Mouse (Mus musculus) CH12.LX (cell line): ENCODE measurements at regions not wholly inside any gene's neighbourhood (a gene's known extent, or its start where the extent isn't known, plus 50 kb on each side); places are given as distances from the start of the nearest gene placed in this dataset.

Experiments used
- DNase-seq: peaks from one replicate; pipeline ENCODE4 v3.0.0-alpha.2; 2013; ENCODE audit errors: extremely low read depth
- H3K27ac ChIP-seq: 2 replicates; pipeline ENCODE4 v1.5.1; 2012; ENCODE audit warnings: low read depth, mild to moderate bottlenecking, control low read depth, moderate library complexity; ENCODE audit not compliant: insufficient read depth
- H3K27me3 ChIP-seq: replicated peaks from 2 replicates; pipeline ENCODE3; 2012; ENCODE audit warnings: inconsistent platforms
- H3K36me3 ChIP-seq, 2 experiments: replicated peaks in 1 of 2; 2 replicates each; pipeline versions ENCODE3 to v1.6.1; 2012; ENCODE audit warnings: inconsistent platforms in 1 of 2, low read length in 1 of 2, mild to moderate bottlenecking in 1 of 2, mixed read lengths in 1 of 2, moderate library complexity in 1 of 2; ENCODE audit not compliant: control insufficient read depth in 1 of 2, insufficient read depth in 1 of 2
- H3K4me1 ChIP-seq, 2 experiments: 2 replicates each; pipeline ENCODE4 v1.6.1; 2012; ENCODE audit warnings: inconsistent platforms in 1 of 2, moderate library complexity in 1 of 2; ENCODE audit not compliant: insufficient read depth in 2 of 2, control insufficient read depth in 1 of 2
- H3K4me2 ChIP-seq: 2 replicates; pipeline ENCODE4 v1.6.1; 2012; ENCODE audit warnings: low read depth, mild to moderate bottlenecking, control low read depth; ENCODE audit not compliant: poor library complexity, insufficient read depth, severe bottlenecking
- H3K4me3 ChIP-seq, 3 experiments: fragments of 150-350 bp in 1 of 3; sonication (generic) in 1 of 3; replicated peaks in 1 of 3; 2 replicates each; pipeline versions ENCODE3 to v1.5.1; 2011 to 2012; ENCODE audit warnings: low read depth in 2 of 3, low read length in 2 of 3, mild to moderate bottlenecking in 2 of 3, moderate library complexity in 2 of 3, control low read depth in 1 of 3, improper control_type of control experiment in 1 of 3, inconsistent platforms in 1 of 3, mixed read lengths in 1 of 3; ENCODE audit not compliant: poor library complexity in 1 of 3
- H3K79me2 ChIP-seq: replicated peaks from 2 replicates; pipeline ENCODE4 v1.6.1; 2012; ENCODE audit warnings: mild to moderate bottlenecking, moderate library complexity; ENCODE audit not compliant: control insufficient read depth, poor library complexity, insufficient read depth, severe bottlenecking; ENCODE audit errors: extremely low read depth
- H3K9ac ChIP-seq: 2 replicates; pipeline ENCODE4 v1.6.1; 2012; ENCODE audit warnings: low read depth, mild to moderate bottlenecking, control low read depth, moderate library complexity; ENCODE audit not compliant: insufficient read depth
- H3K9me3 ChIP-seq: replicated peaks from 2 replicates; pipeline ENCODE3; 2012; ENCODE audit warnings: low read length, inconsistent platforms, mixed read lengths
- CHD2 ChIP-seq: IDR thresholded peaks from 2 replicates; pipeline ENCODE4 v1.6.1; 2011; ENCODE audit warnings: low read length, improper control_type of control experiment
- ELF1 ChIP-seq: IDR thresholded peaks from 2 replicates; pipeline ENCODE4 v1.6.1; 2014; ENCODE audit warnings: low read depth, mild to moderate bottlenecking, inconsistent platforms, low read length, improper control_type of control experiment
- ETS1 ChIP-seq: conservative IDR thresholded peaks from 2 replicates; pipeline ENCODE4 v1.6.1; 2012; ENCODE audit warnings: low read depth, mild to moderate bottlenecking, inconsistent platforms, low read length, improper control_type of control experiment, moderate library complexity
- GABPA ChIP-seq: IDR thresholded peaks from 2 replicates; pipeline ENCODE4 v1.6.1; 2012; ENCODE audit warnings: low read depth, low read length, improper control_type of control experiment, inconsistent platforms; ENCODE audit not compliant: insufficient replicate concordance
- HCFC1 ChIP-seq: IDR thresholded peaks from 2 replicates; pipeline ENCODE4 v1.6.1; 2012; ENCODE audit warnings: low read depth, mild to moderate bottlenecking, inconsistent platforms, low read length, improper control_type of control experiment
- JUND ChIP-seq: conservative IDR thresholded peaks from 2 replicates; pipeline ENCODE4 v1.6.1; 2011; ENCODE audit warnings: low read depth, low read length, improper control_type of control experiment
- KAT2A ChIP-seq: IDR thresholded peaks from 2 replicates; pipeline ENCODE4 v1.6.1; 2012; ENCODE audit warnings: low read length, improper control_type of control experiment, inconsistent platforms; ENCODE audit not compliant: insufficient replicate concordance
- MAX ChIP-seq: IDR thresholded peaks from 2 replicates; pipeline ENCODE4 v1.6.1; 2011; ENCODE audit warnings: low read length, improper control_type of control experiment
- MXI1 ChIP-seq: IDR thresholded peaks from 2 replicates; pipeline ENCODE4 v1.6.1; 2011; ENCODE audit warnings: mild to moderate bottlenecking, low read depth, low read length, improper control_type of control experiment
- MYC ChIP-seq: IDR thresholded peaks from 2 replicates; pipeline ENCODE4 v1.6.1; 2011; ENCODE audit warnings: low read depth, mild to moderate bottlenecking, improper control_type of control experiment, low read length
- NRF1 ChIP-seq: IDR thresholded peaks from 2 replicates; pipeline ENCODE4 v1.6.1; 2014; ENCODE audit warnings: low read depth, mild to moderate bottlenecking, inconsistent platforms, low read length, improper control_type of control experiment, moderate library complexity
- PAX5 ChIP-seq: IDR thresholded peaks from 2 replicates; pipeline ENCODE4 v1.6.1; 2012; ENCODE audit warnings: low read length, inconsistent platforms, mixed read lengths
- POLR2A ChIP-seq: IDR thresholded peaks from 2 replicates; pipeline ENCODE4 v1.6.1; 2011; ENCODE audit warnings: low read depth, mild to moderate bottlenecking, improper control_type of control experiment, low read length
- POLR2AphosphoS2 ChIP-seq: IDR thresholded peaks from 2 replicates; pipeline ENCODE4 v1.6.1; 2011; ENCODE audit warnings: low read depth, low read length, improper control_type of control experiment
- SMC3 ChIP-seq: IDR thresholded peaks from 2 replicates; pipeline ENCODE4 v1.6.1; 2011; ENCODE audit warnings: low read depth, low read length, improper control_type of control experiment
- TBP ChIP-seq: conservative IDR thresholded peaks from 2 replicates; pipeline ENCODE4 v1.6.1; 2011; ENCODE audit warnings: low read depth, low read length, improper control_type of control experiment
- UBTF ChIP-seq: IDR thresholded peaks from 2 replicates; pipeline ENCODE4 v1.6.1; 2012; ENCODE audit warnings: low read depth, mild to moderate bottlenecking, inconsistent platforms, low read length, improper control_type of control experiment, moderate library complexity
- ZKSCAN1 ChIP-seq: IDR thresholded peaks from 2 replicates; pipeline ENCODE4 v1.6.1; 2012; ENCODE audit warnings: low read depth, inconsistent platforms, low read length, improper control_type of control experiment, borderline replicate concordance
- dilution Hi-C: fragments of 300-500 bp; cut with MboI; formaldehyde crosslinking; loops from 2 replicates; pipeline ENCODE4 v1.14.3; 2020; ENCODE audit warnings: low sequenced_read_pairs; ENCODE audit not compliant: extremely low pct_unique_long_range_greater_than_20kb, extremely low pct_ligation_motif_present
- in situ Hi-C: fragments of 300-500 bp; cut with MboI; formaldehyde crosslinking; loops from 3 replicates; pipeline ENCODE4 v1.14.3; 2019; ENCODE audit warnings: low sequenced_read_pairs, low pct_ligation_motif_present, low pct_unique_long_range_greater_than_20kb, mixed read lengths

DNA sequence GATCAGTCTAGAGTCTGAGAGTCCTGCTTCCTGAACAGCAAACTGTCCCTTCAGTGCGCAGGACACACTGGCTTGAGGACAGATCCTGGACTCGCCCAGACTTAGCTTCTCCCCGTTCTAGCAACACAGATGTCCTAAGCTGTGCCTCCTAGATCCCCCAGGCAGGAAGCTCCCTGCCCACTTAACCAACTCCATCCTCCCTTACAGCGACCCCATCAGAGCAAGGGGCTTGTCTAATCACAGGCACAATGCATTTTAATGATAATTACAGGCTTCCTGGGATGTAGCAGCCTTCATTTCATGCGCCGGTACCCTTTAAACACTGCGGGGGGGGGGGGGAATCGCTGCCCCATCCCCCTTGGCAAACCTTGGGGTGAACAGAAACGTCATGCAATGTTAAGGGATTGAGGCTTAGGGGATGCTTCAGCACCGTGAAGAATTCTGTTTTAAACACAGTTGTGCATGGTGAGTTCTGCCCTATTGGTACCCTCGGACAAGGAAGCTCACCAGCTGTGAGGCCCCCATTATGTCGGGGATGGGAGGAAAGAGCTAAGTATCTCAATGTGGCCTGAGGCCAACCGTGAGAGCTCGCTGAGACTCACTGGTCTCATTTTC, 213.9 kb upstream of the Ajap1 start:
- no peak overlapping the region for H3K4me3 ChIP-seq
- no peak for DNase-seq
- H3K27ac ChIP-seq: no peak overlapping the region
- in situ Hi-C loops: no loop called here
- no peaks in the 10 kb centered on the region for H3K27me3 ChIP-seq
- no peaks in the 10 kb centered on the region for H3K4me1 ChIP-seq
- no peak overlapping the region for H3K9ac ChIP-seq
- dilution Hi-C loops: no loop called here
- H3K9me3 ChIP-seq: peaks cover 92% of the 10 kb centered on the region
- no peak for TF ChIP-seq MXI1
- H3K4me2 ChIP-seq: no peak overlapping the region
- H3K79me2 ChIP-seq: no peaks in the 10 kb centered on the region
- no peaks in the 10 kb centered on the region for H3K36me3 ChIP-seq

DNA sequence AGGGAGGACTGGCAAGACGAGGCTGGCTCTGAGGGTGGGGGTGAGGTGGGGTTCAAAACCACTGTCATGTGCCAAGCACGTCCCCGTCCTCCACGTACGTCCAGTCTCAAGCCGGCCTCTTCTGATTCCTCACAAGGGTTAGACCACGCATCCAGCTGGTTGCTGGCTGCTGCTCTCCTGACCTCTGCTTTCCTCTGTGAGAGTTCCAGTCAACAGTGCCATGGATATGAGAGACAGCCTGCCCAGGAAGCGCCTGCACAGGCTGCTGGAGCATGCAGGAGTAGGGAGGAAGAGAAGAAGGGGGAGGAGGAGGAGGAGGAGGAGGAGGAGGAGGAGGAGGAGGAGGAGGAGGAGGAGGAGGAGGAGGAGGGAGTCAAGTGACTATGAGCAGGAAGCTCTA, 224.6 kb upstream of the Ajap1 start:
- no peaks in the 10 kb centered on the region for H3K27me3 ChIP-seq
- dilution Hi-C loops: no loop called here
- H3K79me2 ChIP-seq: no peaks in the 10 kb centered on the region
- no peaks in the 10 kb centered on the region for H3K4me1 ChIP-seq
- no peak overlapping the region for H3K27ac ChIP-seq
- no peak overlapping the region for H3K4me2 ChIP-seq
- TF ChIP-seq UBTF (no peak), NRF1 (no peak), KAT2A (no peak), TBP (no peak), ZKSCAN1 (no peak), MYC (no peak), PAX5 (no peak), POLR2AphosphoS2 (no peak), POLR2A (no peak), MAX (no peak), ETS1 (no peak), JUND (no peak), GABPA (no peak), HCFC1 (no peak), CHD2 (no peak), ELF1 (no peak), SMC3 (no peak)
- H3K9ac ChIP-seq: no peak overlapping the region
- no peaks in the 10 kb centered on the region for H3K36me3 ChIP-seq
- in situ Hi-C loops: no loop called here
- DNase-seq: no peak
- H3K9me3 ChIP-seq: peaks cover 99% of the 10 kb centered on the region
- H3K4me3 ChIP-seq: no peak overlapping the region
